ENCODE assay signal across 8 mouse cellular contexts in the genomic region with DNA sequence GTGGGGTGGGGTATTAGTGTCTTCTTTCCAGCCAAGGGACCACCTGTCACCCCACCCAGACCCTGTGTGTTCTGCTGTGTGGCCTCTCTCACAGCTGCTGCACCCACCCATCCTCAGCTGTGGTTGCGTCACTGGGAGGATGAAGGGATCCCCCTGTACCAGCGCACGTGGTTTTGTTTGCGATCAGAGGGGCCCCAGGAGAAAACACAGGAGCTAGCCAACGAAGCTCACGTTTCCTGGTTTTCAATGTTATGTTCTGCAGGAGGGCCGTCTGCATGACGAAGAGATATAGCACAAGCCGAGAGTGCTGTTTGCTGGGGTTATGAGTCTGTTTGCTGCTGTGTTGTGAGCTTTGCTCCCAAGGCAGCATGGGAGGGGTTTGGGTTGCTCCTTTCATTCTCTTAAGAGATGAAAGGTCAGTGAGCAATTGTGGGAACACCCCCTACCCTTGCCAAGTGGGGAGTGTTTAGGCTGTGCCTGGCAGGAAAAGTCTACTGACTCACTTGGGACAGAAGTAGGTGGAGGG.
A peak's percentile ranks its signal among the peaks of the same experiment; 100 is the strongest.
DNase-seq lines count a peak whose midpoint lies in the region; ATAC-seq and TF ChIP-seq lines count a peak whose summit lies in the region.

No protein-coding gene starts in this region.

- peak; percentile 15 for DNase-seq in gastrocnemius, postnatal 10 days
- DNase-seq in liver, postnatal 0 days: no peak
- no peak for DNase-seq in cerebellum, adult 11 months
- DNase-seq in left cerebral cortex, postnatal 36 days (ENCODE audit: low spot score in 2 of 2): no peak

- H3K4me1 ChIP-seq in megakaryocyte, embryonic 14.5 days: no peaks in the 10 kb centered on the region
- no peaks in the 10 kb centered on the region for H3K4me1 ChIP-seq in hindbrain, embryonic 15.5 days (replicated peaks)
- H3K4me1 ChIP-seq in liver, postnatal 0 days (ENCODE audit: insufficient read depth): no peaks in the 10 kb centered on the region

- H3K4me3 ChIP-seq in megakaryocyte, embryonic 14.5 days (replicated peaks): peak overlapping the region; percentile 7
- H3K4me3 ChIP-seq in hindbrain, embryonic 15.5 days: no peak overlapping the region
- H3K4me3 ChIP-seq in liver, postnatal 0 days (ENCODE audit: low read depth, low read length): no peak overlapping the region

- H3K27me3 ChIP-seq in megakaryocyte, embryonic 14.5 days (replicated peaks): no peaks in the 10 kb centered on the region
- H3K27me3 ChIP-seq in hindbrain, embryonic 15.5 days: no peaks in the 10 kb centered on the region
- H3K27me3 ChIP-seq in liver, postnatal 0 days (ENCODE audit: insufficient read depth, low read length): no peaks in the 10 kb centered on the region

- ATAC-seq in megakaryocyte, adult 5-6 weeks (ENCODE audit: poor library complexity, severe bottlenecking): no peak
- ATAC-seq in hindbrain, embryonic 15.5 days (ENCODE audit: low FRiP score, low read depth): no peak
- no peak for ATAC-seq in liver, postnatal 0 days
- no peak for ATAC-seq in frontal cortex, adult (ENCODE audit: low TSS enrichment)

- TF ChIP-seq EP300 in liver, postnatal 0 days (IDR thresholded peaks at IDR 0.05; ENCODE audit: low read depth): no peak

- no peak for TF ChIP-seq CTCF in liver, postnatal 0 days (IDR thresholded peaks at IDR 0.05; ENCODE audit: low read depth)

- WGBS in hindbrain, embryonic 15.5 days: 25% methylated on average over 9 of the region's 9 CpGs
- 17% methylated on average over 9 of the region's 9 CpGs for whole genome bisulfite sequencing in liver, postnatal 0 days (ENCODE audit: insufficient replicate concordance)

- intact Hi-C loops in left cerebral cortex, postnatal 36 days (cut with DNase I): no loop called here

- H3K36me3 ChIP-seq in megakaryocyte, embryonic 14.5 days (replicated peaks; ENCODE audit: low read length): no peaks in the 10 kb centered on the region
- no peaks in the 10 kb centered on the region for H3K36me3 ChIP-seq in hindbrain, embryonic 15.5 days
- H3K36me3 ChIP-seq in liver, postnatal 0 days (replicated peaks; ENCODE audit: insufficient read depth, low read length): no peaks in the 10 kb centered on the region

- H3K9ac ChIP-seq in hindbrain, embryonic 15.5 days: no peak overlapping the region
- H3K9ac ChIP-seq in liver, postnatal 0 days (replicated peaks): no peak overlapping the region

- H3K9me3 ChIP-seq in megakaryocyte, embryonic 14.5 days: peaks cover 12% of the 10 kb centered on the region; the same call in 1 of the 2 replicates
- H3K9me3 ChIP-seq in hindbrain, embryonic 15.5 days: no peaks in the 10 kb centered on the region
- no peaks in the 10 kb centered on the region for H3K9me3 ChIP-seq in liver, postnatal 0 days (ENCODE audit: low read length)

- H3K4me2 ChIP-seq in hindbrain, embryonic 15.5 days: peak overlapping the region; percentile 26; the same call in 1 of the 2 replicates
- H3K4me2 ChIP-seq in liver, postnatal 0 days (ENCODE audit: low read depth, low read length): peak overlapping the region; percentile 26; the same call in 1 of the 2 replicates

- H3K27ac ChIP-seq in hindbrain, embryonic 15.5 days (replicated peaks): no peak overlapping the region
- H3K27ac ChIP-seq in liver, postnatal 0 days (ENCODE audit: low read depth): no peak overlapping the region
